Mouse (Mus musculus) heart, adult 18-20 months (tissue): ENCODE measurements at regions not wholly inside any gene's neighbourhood (a gene's known extent, or its start where the extent isn't known, plus 50 kb on each side); places are given as distances from the start of the nearest gene placed in this dataset.
A peak's percentile ranks its signal among the peaks of the same experiment; 100 is the strongest.
"Not testable (repeated sequence)": the region's sequence is repeated elsewhere in the genome, so short reads cannot be mapped to it uniquely, and the experiment has no call there.

Experiments used
- DNase-seq, 2 experiments: peaks; one replicate each; pipeline ENCODE4 v3.0.0; 2021 to 2022; ENCODE audit warnings: mixed read lengths in 1 of 2

DNA sequence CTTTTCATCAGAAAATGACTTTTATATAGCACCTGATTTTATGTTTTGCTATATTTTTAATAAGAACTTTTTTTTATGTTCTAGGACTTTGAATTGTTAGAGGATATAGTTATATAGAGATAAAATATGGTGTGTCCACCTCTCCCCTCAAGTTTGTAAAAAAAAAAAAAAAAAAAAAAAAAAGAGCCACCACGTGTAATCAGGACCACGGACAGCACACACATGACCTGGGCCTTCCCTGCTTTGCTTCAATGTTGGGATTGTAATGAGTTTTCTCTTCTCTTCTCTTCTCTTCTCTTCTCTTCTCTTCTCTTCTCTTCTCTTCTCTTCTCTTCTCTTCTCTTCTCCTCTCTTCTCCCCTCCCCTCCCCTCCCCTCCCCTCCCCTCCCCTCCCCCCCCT is 78.5 kb downstream of the 1700010I14Rik start:
- not testable (repeated sequence) for DNase-seq

DNA sequence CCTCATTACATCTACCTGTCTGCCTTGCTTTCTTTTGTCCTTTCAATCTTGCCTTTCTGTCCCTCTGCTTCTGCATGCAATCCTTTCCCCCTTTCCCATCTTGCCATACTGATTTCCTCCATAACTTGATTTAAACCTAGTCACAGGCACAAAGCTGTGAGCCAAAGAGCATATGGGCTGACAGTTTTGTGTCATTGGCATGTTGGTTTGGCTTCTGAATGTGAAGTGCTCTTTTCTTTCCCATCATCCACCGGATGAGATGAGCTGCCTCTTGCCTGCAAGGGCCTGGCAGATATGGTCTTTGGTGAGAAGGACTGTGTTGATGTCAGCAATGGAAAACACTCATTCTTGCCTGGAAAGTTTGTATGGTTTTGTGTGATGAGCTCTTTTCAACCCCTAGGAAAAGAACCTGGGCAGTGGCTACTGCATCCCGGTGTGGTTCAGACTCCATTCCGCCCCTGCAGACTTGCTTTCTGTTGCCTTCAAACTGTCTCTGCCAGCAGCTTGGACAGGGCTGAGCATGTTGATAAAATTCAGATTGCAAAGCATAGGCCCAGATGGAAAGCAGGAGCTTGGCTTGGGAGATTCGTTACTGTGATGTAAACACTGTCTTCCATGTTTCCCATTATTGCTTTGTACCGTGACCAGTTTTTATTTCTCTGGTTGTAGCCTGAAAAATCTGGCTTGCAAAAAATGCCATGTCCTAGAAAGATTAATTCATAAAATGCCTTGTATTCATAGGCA is 80.9 kb downstream of the 1700010I14Rik start:
- no peak for DNase-seq

DNA sequence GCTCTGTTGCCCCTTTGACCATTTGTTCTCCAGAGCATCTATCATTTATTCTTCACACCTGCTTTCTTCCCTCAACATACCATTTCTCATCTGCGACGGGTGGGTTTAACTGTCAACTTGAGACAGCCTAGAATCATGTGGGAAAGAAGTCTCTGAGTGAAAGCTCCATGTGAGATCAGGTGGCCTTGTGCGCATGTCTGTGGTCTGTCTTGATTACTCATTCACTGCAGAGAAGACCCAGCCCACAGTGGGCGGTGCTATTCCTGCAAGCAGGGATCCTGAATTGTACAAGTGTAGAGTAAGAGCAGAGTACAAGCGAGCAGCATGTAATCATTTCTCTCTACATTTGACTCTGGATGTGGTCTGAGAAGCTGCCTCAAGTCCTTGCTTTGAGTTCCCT is 95.5 kb downstream of the 1700010I14Rik start:
- no peak for DNase-seq

DNA sequence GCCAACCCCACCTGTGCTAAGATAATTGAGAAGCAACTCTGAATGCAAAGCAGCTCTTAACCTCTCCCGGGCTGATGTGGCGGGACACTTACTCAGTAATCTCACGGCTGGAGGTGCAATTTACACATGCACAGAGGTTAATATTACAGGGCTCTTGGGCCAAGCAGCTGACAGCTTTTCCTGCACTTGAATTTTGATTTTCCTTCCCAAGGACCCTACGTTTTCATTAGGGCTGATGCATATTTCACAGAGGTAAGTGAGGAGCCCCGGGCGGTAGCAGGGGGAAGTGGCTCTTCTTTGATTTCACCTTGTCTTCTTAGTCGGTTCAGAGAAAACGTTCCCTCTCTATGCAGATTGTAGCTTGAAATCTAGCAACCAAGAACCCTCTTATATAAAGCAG is 139.7 kb downstream of the 1700010I14Rik start:
- DNase-seq: no peak

DNA sequence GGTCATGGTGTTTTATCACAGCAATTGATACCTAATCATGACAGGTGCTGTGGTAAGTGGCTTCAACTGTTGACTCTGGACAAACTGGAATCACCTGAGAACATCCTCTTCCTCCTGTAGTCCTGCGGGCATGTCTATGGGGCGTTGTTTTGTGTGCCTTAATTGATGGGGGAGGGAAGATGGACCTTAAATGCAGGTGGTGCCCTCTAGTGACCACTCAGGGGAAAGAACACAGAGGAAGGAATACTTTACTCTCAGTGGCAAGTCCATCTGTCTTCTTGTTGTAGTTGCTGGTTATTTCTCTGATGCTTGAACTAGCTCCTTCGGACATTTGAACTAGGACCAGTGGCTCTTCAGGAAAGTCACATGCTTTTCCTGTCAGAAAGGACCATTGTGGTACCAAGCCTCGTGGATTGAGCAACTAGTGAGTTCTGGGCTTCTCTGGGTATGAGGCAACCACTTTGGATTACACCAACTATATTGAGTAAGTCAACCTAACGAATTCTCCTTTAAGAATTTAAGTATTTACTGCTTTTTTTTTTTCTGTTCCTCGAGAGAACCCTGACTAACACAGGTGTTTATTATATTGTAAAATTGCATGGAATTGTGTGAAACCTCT is 157.6 kb downstream of the 1700010I14Rik start:
- no peak for DNase-seq

DNA sequence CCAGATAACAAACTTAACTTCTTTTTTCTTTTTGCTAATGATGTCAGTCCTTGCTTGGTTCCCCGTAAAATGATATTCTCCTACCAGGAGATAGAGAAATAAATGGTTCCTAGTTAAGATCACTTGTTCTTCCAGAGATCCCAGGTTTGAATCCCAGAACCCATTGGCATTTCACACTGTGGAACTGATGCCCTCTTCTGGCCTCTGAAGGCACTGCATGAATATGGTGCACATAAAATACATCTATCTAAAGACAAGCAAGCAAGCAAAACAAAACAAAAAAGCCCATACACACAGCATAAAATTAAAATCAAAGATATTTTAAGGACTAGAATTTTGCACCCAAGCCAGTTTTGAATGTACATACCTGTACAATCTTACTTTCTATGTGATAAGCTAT is 162.5 kb downstream of the 1700010I14Rik start:
- no peak for DNase-seq

DNA sequence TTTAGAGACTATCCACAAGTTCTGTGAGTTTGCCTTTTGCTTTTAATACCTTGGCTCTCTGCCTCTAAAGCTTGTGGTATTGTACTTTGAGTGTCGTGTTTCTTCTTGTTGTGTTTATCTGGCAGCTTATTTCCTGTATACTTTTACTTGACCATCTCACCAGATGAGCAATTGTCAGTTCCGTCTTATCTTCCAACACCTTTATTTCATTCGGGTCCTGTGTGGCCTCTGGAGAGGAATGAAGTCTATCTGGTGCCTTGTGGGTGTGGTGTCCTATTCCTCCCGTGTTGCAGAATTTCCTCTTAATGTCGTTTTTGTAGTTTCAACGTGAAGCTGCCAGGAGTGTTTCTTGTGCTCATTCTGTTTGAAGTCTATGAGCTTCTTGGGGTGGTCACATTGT is 174.0 kb downstream of the 1700010I14Rik start:
- DNase-seq: no peak

DNA sequence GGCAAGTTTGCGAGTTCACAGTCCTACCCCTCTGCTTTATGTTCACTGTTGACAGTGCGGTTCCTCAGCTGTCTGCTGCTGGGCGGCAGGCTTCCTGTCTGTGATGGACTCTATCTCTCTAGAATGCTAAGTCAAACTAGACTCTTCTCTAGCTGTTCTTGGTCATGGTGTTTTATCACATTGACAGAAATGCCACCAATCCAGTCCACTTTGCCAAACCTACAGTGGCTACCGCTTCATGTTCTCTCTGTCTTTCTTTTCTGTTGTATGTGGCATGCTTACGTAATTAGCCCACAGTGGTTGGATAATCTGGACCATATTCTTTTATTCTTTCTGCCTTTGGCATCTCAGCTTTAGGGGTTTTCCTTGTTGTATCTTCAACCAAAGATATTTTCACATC is 174.5 kb downstream of the 1700010I14Rik start:
- no peak for DNase-seq

DNA sequence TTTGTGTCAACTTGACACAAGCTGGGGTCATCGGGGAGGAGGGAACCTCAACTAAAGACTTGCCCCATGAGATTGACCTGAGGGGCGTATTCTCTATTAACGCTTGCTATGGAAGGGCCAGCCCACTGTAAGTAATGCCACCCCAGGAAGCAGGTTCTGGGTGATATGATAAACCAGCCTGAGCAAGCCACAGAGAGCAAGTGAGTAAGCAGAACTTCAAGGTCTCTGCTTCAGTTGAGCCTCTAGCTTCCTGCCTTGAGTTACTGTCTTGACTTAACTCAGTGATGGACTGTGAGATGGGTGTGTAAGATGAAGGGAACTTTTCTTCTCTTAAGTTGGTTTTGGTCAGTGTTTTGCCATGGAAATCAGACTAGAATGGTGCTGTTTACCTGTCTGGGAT is 175.2 kb downstream of the 1700010I14Rik start:
- DNase-seq: no peak

DNA sequence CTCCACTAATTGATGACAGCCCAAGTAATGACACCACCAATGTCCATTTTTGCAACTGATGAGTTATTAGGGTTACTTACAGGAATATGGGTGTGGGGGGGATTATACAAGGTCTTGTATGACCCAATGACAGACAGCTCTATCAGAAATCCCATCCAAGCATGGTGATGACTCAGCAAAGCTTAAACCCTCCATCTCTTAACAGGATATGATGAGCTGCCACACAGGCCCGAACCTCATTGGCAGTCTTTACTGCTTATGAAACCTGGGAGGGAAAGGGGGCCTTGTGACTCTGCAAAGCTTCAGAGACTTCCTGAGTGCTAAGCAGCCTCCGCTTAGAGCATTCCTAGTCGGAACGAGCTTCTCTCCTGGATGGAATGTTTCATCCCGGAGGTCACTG is 176.4 kb downstream of the 1700010I14Rik start:
- DNase-seq: no peak

DNA sequence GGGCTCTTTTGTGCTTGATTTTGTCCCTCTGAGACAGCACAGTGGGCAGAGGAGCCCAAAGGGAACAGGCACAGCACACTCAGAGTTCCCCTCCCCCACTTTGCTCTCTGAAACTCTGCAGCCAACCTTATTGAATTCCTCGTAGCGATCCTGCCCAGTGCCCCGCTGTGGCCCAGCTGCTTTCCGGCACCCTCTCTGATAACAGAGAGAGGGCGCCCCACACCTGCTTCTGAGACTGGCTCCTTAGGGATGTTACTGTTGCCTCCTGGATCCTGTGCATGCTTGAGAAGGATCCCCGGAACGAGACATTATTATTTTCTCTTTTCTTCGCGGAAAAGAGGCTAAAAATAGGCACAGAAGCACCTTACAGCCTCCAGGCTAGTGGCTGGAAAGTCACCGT is 179.0 kb downstream of the 1700010I14Rik start:
- peak; percentile 15 to 23 for DNase-seq

DNA sequence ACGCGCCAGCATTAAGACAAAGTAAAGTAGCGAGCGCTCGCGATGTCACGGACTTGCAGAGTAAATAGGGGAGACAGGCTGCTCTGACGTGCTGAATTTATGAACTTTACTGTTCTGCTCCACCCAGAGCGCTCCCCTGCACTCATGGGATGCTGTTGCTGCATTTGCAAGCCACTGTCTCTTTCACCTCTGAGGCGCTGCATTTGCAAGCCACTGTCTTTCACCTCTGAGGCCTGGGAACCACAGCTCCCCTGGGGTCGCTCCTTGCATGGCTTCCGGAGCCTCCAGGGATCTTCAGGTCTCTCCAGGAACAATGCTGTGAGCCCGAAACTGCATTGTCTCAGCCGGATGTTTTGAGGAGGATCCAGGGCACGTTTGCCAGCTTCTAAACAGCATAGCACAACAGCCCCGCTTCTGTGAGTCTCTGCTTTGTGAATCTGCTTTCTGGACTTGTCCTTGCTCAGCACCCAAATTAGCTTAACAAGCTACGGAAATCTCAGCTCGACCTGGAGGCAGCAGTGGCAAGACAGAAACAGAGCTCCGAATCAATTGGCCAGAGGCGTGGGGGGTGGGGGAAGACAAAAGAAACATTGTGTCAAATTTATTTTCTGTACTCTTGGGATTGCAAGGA is 179.6 kb downstream of the 1700010I14Rik start:
- DNase-seq: peak; percentile 3 to 13

DNA sequence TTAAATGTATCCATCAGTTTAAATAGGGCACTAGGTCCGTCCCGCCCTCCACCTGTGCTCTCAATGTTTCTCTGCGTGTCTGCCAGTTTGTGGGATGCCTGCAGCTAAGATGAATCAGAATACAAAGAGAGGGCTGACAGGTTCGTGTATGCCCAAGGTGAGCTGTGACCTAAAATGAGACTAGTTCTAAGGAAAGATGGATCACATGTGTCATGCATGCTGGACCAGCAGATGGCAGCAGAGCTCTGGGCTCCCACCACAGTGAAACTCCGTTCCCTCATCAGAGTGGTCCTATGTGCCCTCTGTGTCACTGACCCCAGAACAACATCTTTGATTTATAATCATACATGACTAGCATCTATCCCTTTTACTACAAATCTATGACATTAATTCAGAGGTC is 180.3 kb downstream of the 1700010I14Rik start:
- peak; percentile 31 to 82 for DNase-seq

DNA sequence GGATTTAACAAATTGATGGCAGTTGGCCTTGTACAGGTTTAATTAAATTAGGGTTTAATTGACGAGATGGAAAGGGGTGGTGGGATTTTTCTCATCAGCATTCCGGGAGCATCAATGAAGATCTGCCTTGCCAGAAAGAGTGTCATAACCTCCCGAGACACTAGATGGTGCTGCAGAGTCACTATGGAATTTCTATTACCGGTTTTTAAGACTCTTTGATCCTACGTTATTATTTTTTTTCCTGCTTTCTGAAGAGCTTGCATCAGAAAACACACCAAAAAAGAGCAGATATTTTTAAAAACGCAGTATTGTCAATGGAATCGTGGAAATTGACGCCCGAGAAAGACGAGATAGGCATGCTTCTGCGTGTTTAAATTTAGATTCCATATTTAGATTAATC is 181.2 kb downstream of the 1700010I14Rik start:
- peak; percentile 38 to 82 for DNase-seq

DNA sequence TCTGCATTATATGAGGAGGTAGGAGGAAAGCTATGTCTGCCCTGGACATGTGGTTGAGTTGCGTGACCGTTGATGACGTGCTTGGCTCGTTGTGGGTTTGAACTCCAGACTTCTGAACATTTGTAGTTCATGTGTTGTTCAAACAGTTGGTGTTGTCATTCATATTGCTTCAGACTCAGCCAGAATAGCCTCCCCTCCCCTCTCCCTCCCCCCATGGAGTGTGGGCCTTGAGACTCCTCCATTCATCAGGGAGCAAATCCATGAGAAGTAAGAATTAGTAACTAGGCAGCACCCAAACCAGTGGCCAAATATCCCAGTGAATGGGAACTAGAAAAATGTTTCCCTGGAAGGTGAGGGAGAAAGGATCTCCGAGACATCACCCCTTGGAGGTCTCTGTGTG is 209.0 kb downstream of the 1700010I14Rik start:
- no peak for DNase-seq

DNA sequence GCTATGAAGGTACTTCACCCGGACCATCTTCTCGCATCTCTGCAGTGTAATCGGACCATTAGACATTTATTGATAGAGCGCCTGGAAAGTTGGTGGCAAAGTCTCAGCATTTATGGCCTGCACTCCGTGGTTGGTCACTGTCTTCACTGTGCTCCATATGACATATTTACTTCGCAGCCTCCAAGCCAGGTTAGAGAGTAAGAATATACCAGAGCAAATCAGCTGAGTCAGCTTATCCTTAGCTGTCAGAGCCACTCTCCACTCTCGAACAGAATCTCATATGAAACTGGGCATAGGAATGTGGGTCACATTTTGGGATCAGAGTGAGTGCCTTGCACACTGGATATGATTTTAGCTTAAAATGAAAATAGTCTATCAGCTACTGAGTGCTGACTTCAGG is 212.3 kb downstream of the 1700010I14Rik start:
- DNase-seq: no peak

DNA sequence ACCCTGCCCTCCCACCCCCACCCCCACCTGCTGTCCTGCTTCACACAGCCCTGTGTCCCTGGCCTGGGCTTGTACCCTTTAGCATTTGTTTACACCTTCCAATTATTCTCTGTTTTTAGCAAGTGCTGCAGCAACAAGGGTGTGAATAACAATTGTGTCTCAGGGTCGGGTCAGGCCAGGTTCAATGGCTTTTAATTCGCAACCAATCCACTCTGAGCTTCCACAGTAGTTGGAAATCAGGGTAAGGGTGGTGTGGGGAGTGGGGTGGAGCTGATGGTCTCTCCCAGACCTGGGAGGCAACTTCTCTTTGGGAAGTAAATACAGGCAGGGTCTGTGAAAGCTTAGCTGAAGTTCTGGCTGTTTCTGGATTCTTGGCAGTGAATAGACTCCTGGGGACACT is 214.4 kb downstream of the 1700010I14Rik start:
- DNase-seq: no peak

DNA sequence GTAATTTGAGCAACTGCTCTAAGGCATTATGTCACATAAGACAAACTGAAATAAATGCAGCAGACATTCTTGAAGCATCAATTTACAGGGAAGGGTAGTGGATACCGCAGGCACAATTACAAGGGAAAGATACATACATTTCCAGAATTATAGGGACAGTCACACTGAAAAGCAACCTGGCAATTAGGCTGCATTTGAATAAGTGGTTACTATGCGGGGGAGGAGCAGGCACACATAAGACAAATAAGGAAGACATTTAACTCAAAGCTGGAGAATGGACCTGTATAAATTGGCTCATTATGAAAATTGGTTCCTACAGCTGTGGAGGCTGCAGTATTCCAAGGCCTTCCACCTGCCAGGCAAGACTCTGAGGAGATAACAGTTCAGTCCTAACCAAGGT is 211.2 kb upstream of the Gm17728 start:
- DNase-seq: no peak

DNA sequence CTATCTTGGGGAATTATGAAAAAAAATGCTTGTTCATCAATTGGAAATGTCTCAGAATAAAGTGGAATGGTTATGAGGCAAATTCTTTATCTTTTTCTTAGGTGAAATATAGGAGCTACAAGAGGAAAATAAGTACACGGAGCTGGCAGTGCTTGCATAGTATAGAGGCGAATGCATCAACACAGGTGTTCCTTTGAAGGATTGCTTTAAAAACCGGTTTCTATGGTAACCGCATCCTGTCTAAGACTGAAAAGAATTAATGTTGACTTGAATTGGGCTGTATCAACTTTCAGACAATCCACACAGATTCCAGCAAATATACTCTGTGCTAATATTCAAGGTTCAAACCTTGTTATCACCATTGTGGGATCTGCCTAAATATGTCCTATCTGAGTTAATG is 198.8 kb upstream of the Gm17728 start:
- DNase-seq: no peak

DNA sequence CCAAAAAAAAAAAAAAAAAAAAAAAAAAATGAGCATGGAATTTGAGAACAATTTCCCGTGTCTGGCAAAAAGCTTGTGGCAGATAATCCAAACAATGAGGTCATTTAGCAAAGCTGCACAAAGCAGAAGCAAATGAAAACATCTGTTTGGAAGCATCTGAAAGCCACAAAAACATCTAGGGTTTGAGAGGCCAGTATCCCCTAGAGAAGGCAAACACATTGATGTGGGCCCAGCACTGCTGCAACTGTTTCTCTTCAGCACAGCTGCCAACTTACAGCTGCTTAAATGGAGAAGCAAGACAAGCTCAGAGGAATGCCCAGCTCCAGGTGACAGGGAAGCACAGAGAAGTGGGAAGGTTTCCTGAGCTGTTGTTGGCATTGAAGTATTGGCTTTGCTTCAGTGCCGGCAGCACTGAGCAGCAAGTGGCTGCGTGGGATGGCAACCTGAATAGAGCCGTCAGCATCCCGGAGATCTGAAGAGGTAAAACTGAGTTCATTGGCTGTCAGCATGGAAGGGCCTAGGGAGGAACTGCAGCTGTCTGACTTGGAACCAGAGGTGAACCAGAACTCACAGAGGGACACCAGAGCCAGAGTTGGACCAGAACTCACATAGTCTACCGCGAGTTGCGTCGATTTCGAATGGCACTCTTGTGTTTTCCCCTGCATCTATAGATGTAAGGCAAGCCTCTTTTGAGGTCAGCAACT is 193.8 kb upstream of the Gm17728 start:
- DNase-seq: peak; percentile 44 to 61

DNA sequence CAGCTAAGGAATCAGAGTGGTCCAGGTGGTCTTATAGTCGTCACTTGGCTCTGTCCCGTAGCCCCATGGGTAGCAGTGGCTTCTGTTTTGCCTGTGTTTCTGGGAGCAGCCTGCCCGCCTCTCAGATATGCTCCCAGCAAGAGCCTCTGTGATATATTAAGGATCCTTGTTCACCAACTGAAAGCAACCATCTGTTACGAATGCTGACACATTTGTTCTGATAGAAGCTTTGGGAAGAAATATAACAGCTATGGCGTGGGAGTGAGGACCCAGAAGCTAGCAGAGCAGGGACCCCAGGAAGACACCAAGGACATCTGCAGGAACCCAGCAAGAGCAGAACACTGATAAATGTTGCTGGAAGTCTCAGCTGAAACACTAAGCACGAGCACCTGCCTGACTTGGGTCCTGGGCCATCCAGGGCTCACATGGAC is 186.7 kb upstream of the Gm17728 start:
- no peak for DNase-seq

DNA sequence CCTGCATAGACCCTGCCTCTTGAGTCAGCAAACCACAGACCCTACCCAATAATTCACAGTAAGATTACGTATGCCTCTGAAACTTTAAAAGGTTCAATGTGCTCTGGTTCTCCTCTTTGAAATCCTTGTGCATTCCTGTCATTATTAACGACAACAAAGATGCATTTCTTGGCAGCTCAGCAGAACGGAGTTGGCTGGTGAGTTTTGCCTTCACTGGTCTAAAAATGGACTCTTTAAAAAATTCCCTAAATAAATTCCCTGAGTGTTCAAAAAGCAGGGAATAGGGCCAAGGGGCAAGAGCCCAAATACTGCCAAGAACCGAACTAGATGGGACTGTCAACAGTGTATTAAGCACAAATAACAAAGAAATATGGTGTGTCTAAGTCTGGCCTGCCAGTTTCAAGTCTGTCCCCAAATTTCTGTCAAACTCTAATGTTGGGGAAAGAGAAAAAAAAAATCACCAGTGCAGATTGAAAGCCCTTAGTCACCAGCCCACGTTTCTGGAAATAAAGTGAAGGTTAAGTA is 163.2 kb upstream of the Gm17728 start:
- DNase-seq: no peak

DNA sequence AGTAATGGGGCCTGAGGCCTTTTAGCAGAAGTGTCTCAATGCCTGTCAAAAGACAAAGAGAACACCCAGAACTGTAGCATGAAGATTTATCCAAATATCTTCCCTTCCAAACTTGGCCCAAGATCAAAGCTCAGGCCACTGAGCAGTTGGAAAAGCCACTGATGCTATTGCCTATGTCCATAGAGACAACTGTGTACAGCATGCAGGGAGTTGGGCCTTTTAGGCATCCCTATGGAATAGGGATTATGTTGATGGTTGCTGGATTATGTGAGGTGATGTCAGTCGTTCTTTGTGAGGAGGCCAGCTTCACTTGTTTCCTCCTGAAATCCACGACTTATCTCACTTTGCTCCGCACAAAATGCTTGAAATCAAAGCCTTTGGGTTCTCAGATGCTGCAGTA is 153.1 kb upstream of the Gm17728 start:
- DNase-seq: no peak
